Mouse (Mus musculus) kidney, postnatal 25 days (tissue): ENCODE measurements around the gene Htra1.

ENCODE experiments used
- DNase-seq, 2 experiments: peaks; one replicate each; pipeline ENCODE4 v3.0.0; 2021; ENCODE audit warnings: mixed read lengths in 2 of 2

Htra1 gene

GRCm38 (mm10) chr7:131019181-131019580, 83.3 kb downstream of the Htra1 start:
- DNase-seq = no peak

GRCm38 (mm10) chr7:131024807-131025206, 88.9 kb downstream of the Htra1 start:
- no peak for DNase-seq

- no peak for DNase-seq
Observed at GRCm38 (mm10) chr7:131027557-131027956, 91.6 kb downstream of the Htra1 start.

- no peak for DNase-seq
Observed at GRCm38 (mm10) chr7:131031755-131032154, 95.8 kb downstream of the Htra1 start, which contains the start of gene Dmbt1. Gene Dmbt1 (plus strand): TSS chr7:131032053.
